Mouse (Mus musculus) heart, adult 2 months (tissue): Measurements from ENCODE around the gene Mef2d.

ENCODE experiments used
- CTCF ChIP-seq: fragments of 200-600 bp; IDR thresholded peaks from 2 replicates; pipeline ENCODE4 v1.8.1; 2022; ENCODE audit warnings: antibody characterized with exemption, mild to moderate bottlenecking, moderate library complexity
- EP300 ChIP-seq: fragments of 200-500 bp; IDR thresholded peaks from 2 replicates; pipeline ENCODE4 v1.6.1; 2011; ENCODE audit warnings: low read depth, low read length, control low read depth; ENCODE audit not compliant: insufficient read depth
- POLR2A ChIP-seq: fragments of 200-500 bp; IDR thresholded peaks from 2 replicates; pipeline ENCODE4 v1.6.1; 2011; ENCODE audit warnings: mild to moderate bottlenecking, low read depth, low read length, control low read depth; ENCODE audit not compliant: insufficient read depth

DNA sequence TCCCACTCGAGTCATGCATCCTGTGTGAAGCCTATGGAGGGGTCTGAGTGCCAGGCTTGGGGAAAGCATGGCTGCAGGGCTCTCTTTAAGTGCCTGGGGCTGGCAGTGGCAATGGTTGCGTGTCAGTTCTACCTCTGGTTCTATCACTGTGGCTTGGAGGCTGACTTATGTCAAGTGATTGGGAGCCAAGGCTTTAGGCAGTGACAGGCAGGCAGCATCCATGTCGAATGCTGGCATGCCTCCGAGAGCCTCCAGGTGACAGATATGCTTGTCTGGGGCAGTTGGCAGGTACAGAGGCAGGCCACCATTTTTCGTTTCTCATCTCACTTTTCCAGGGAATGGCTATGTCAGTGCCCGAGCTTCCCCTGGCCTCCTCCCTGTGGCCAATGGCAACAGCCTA lies 18.7 kb downstream of the Mef2d start:
- TF ChIP-seq CTCF (no peak), POLR2A (no peak), EP300 (no peak)
